Mouse (Mus musculus): ENCODE measurements around the gene Chrng. TPM values are rescaled to one million over a fixed set of nuclear protein-coding genes. Genes with fewer than 3 reads are reported as not detected.

Chrng gene
- total RNA-seq (2012; rRNA removed) (0.04 TPM in 2 replicates), total RNA-seq (2014; rRNA removed) (not detected in 2 replicates), polyA plus RNA-seq (2012; ENCODE audit: insufficient read length, low read depth) (not detected in 2 replicates)

DNA sequence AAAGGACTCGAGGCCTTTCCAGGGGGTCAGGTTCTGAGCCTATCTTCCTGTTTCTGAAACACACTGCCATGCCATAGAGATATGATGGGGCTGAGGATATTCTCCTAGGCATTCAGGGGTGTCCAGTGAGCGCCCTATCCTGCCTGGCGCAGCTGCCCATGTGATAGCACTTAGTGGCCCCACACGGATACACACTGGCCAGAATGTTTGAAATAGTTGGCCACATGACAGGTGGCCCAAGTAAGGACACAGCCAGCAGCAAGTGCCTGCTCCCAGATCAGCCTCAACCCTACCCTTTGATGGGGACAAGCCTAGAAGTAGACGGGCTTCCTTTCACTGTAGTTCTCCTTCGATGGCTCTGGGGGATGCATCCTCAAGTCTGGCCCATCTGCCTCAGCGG lies at the start of gene Chrng:
Gene Chrng, plus strand, starts transcription at position 193 of the 400 bp plus-strand sequence.
- Histone ChIP-seq H3K9me3 (replicated peaks; ENCODE audit: low read length) (peaks cover 3% of the 10 kb centered on the region), H3K27me3 (replicated peaks) (peaks cover 1% of the 10 kb centered on the region), H3K4me1 (ENCODE audit: control insufficient read depth in 1 of 2, insufficient read depth in 2 of 2) (peaks cover 2 to 21% of the 10 kb centered on the region in 2 experiments), H3K4me2 (ENCODE audit: insufficient read depth, low read depth, poor library complexity, severe bottlenecking) (no peak within 1 kb of the TSS), H3K36me3 (replicated peaks in 1 of 2; ENCODE audit: control insufficient read depth in 1 of 2, insufficient read depth in 1 of 2, low read length in 1 of 2) (peaks cover 0 to 14% of the 10 kb centered on the region in 2 experiments), H3K79me2 (replicated peaks; ENCODE audit: control insufficient read depth, extremely low read depth, insufficient read depth, poor library complexity, severe bottlenecking) (no peaks in the 10 kb centered on the region), H3K9ac (ENCODE audit: insufficient read depth, low read depth) (no peak within 1 kb of the TSS), H3K4me3 (replicated peaks in 1 of 3; ENCODE audit: low read depth in 2 of 3, low read length in 2 of 3, poor library complexity in 1 of 3) (no peak within 1 kb of the TSS), H3K27ac (ENCODE audit: insufficient read depth, low read depth) (no peak within 1 kb of the TSS)
- DNase-seq (ENCODE audit: extremely low read depth): no peak
- no peak for TF ChIP-seq ELF1 (IDR thresholded peaks at IDR 0.05; ENCODE audit: low read depth, low read length)
- in situ Hi-C loops (cut with MboI; ENCODE audit: low pct_ligation_motif_present, low pct_unique_long_range_greater_than_20kb, low sequenced_read_pairs) (no loop called here), dilution Hi-C loops (cut with MboI; ENCODE audit: extremely low pct_ligation_motif_present, extremely low pct_unique_long_range_greater_than_20kb, low sequenced_read_pairs) (no loop called here)

DNA sequence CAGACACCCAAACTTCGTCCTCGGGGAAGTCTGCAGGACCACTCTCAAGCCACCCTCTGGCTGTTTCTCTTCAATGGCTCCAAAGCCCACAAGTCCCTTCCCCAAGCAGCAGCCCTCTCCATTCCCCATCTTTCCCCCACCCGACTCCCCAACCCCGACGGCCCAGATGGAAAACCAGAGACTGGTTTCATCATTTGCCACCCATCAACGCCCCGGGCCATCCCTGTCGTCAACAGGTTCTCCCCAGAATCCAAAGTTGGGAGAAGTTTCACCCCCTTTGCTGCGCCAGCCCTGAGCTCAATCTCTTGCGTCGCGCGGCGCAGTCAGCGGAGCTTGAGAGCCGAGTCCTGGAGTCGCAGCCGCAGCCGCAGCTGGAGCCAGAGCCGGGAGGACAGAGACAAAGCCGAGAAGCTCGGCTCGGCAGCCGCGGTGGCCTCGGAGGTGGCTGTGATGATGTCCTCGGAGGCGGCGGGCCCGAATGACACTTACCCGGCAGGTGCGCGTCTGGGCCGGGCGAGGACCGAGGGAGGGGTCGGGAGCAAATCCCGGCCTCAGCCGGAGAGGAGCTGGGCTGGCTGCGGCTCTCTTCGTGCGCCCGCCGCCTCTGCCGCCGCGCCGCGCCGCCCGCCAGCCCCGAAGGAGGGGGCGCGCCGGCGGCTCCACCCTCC lies 48.8 kb upstream of the Chrng start:
- Histone ChIP-seq H3K9ac (ENCODE audit: insufficient read depth, low read depth) (no peak overlapping the region), H3K27ac (ENCODE audit: insufficient read depth, low read depth) (no peak overlapping the region), H3K4me3 (replicated peaks in 1 of 3; ENCODE audit: low read depth in 2 of 3, low read length in 2 of 3, poor library complexity in 1 of 3) (no peak overlapping the region), H3K79me2 (replicated peaks; ENCODE audit: control insufficient read depth, extremely low read depth, insufficient read depth, poor library complexity, severe bottlenecking) (no peaks in the 10 kb centered on the region), H3K36me3 (replicated peaks in 1 of 2; ENCODE audit: control insufficient read depth in 1 of 2, insufficient read depth in 1 of 2, low read length in 1 of 2) (no peaks in the 10 kb centered on the region), H3K4me2 (ENCODE audit: insufficient read depth, low read depth, poor library complexity, severe bottlenecking) (no peak overlapping the region), H3K9me3 (replicated peaks; ENCODE audit: low read length) (peaks cover 19% of the 10 kb centered on the region), H3K4me1 (ENCODE audit: control insufficient read depth in 1 of 2, insufficient read depth in 2 of 2) (no peaks in the 10 kb centered on the region), H3K27me3 (replicated peaks) (peaks cover 34% of the 10 kb centered on the region)
- no peak for DNase-seq (ENCODE audit: extremely low read depth)
- TF ChIP-seq ZC3H11A (IDR thresholded peaks at IDR 0.05; ENCODE audit: low read depth, low read length): no peak
- no peak for TF ChIP-seq PAX5 (IDR thresholded peaks at IDR 0.05; ENCODE audit: low read length)
- no peak for TF ChIP-seq EP300 (IDR thresholded peaks at IDR 0.05; ENCODE audit: low read length)
- no peak for TF ChIP-seq ELF1 (IDR thresholded peaks at IDR 0.05; ENCODE audit: low read depth, low read length)
- no peak for TF ChIP-seq UBTF (IDR thresholded peaks at IDR 0.05; ENCODE audit: low read depth, low read length)
- TF ChIP-seq ZMIZ1 (IDR thresholded peaks at IDR 0.05; ENCODE audit: low read depth, low read length): no peak
- no peak for TF ChIP-seq MAFK (IDR thresholded peaks at IDR 0.05; ENCODE audit: insufficient replicate concordance, low read length)
- no peak for TF ChIP-seq USF1 (IDR thresholded peaks at IDR 0.05; ENCODE audit: low read depth, low read length)
- no peak for TF ChIP-seq TCF12 (IDR thresholded peaks at IDR 0.05; ENCODE audit: low read depth, low read length)
- TF ChIP-seq POLR2A (IDR thresholded peaks at IDR 0.05; ENCODE audit: low read depth, low read length): no peak
- TF ChIP-seq MXI1 (IDR thresholded peaks at IDR 0.05; ENCODE audit: low read depth, low read length): no peak
- no peak for TF ChIP-seq POLR2AphosphoS2 (IDR thresholded peaks at IDR 0.05; ENCODE audit: low read depth, low read length)
- no peak for TF ChIP-seq JUND (conservative IDR thresholded peaks at IDR 0.05; ENCODE audit: low read depth, low read length)
- no peak for TF ChIP-seq BHLHE40 (IDR thresholded peaks at IDR 0.05; ENCODE audit: low read depth, low read length)
- TF ChIP-seq GABPA (IDR thresholded peaks at IDR 0.05; ENCODE audit: insufficient replicate concordance, low read depth, low read length): no peak
- no peak for TF ChIP-seq NRF1 (IDR thresholded peaks at IDR 0.05; ENCODE audit: low read depth, low read length)
- no peak for TF ChIP-seq MAZ (IDR thresholded peaks at IDR 0.05; ENCODE audit: low read depth, low read length)
- no peak for TF ChIP-seq ZNF384 (IDR thresholded peaks at IDR 0.05; ENCODE audit: low read depth, low read length)
- in situ Hi-C loops (cut with MboI; ENCODE audit: low pct_ligation_motif_present, low pct_unique_long_range_greater_than_20kb, low sequenced_read_pairs): no loop called here
- dilution Hi-C loops (cut with MboI; ENCODE audit: extremely low pct_ligation_motif_present, extremely low pct_unique_long_range_greater_than_20kb, low sequenced_read_pairs): no loop called here
